Mouse (Mus musculus) testis, adult 2 months (tissue): ENCODE measurements around the gene Dhtkd1.

Source experiments
- CTCF ChIP-seq: fragments of 200-500 bp; IDR thresholded peaks from 2 replicates; pipeline ENCODE4 v1.5.1; 2012; ENCODE audit warnings: low read depth, mild to moderate bottlenecking, inconsistent platforms, low read length, moderate library complexity; ENCODE audit not compliant: control insufficient read depth, insufficient read depth, insufficient replicate concordance
- POLR2A ChIP-seq: fragments of 200-500 bp; IDR thresholded peaks from 2 replicates; pipeline ENCODE4 v1.6.1; 2012; ENCODE audit warnings: low read depth, mild to moderate bottlenecking, inconsistent platforms, low read length, moderate library complexity; ENCODE audit not compliant: control insufficient read depth

- TF ChIP-seq POLR2A (no peak), CTCF (peak; percentile 26; the same call in 1 of the 2 replicates)
Observed at GRCm38 (mm10) chr2:5900145-5900544, 42.4 kb downstream of the Dhtkd1 start.
